Mouse (Mus musculus) C2C12 (cell line): Measurements from ENCODE around the gene Hspb11.

Experiments used
- CEBPB ChIP-seq: IDR thresholded peaks from one replicate; pipeline ENCODE4 v1.6.1; 2011; ENCODE audit warnings: low read depth, mild to moderate bottlenecking, control low read depth, moderate library complexity
- CTCF ChIP-seq: IDR thresholded peaks from one replicate; pipeline ENCODE4 v1.5.1; 2011; ENCODE audit not compliant: control insufficient read depth, insufficient read depth, insufficient read length
- FOSL1 ChIP-seq: IDR thresholded peaks from one replicate; pipeline ENCODE4 v1.8.0; 2011; ENCODE audit warnings: mild to moderate bottlenecking, low read length; ENCODE audit not compliant: poor library complexity, insufficient read depth, severe bottlenecking
- MAX ChIP-seq: IDR thresholded peaks from one replicate; pipeline ENCODE4 v1.6.1; 2011; ENCODE audit warnings: mild to moderate bottlenecking, control low read depth
- MYOD1 ChIP-seq: IDR thresholded peaks from one replicate; pipeline ENCODE4 v1.6.1; 2011; ENCODE audit warnings: low read depth; ENCODE audit not compliant: control insufficient read depth, insufficient read length
- USF1 ChIP-seq: IDR thresholded peaks from one replicate; pipeline ENCODE4 v1.6.1; 2011; ENCODE audit warnings: low read depth, mild to moderate bottlenecking, control low read depth, moderate library complexity

DNA sequence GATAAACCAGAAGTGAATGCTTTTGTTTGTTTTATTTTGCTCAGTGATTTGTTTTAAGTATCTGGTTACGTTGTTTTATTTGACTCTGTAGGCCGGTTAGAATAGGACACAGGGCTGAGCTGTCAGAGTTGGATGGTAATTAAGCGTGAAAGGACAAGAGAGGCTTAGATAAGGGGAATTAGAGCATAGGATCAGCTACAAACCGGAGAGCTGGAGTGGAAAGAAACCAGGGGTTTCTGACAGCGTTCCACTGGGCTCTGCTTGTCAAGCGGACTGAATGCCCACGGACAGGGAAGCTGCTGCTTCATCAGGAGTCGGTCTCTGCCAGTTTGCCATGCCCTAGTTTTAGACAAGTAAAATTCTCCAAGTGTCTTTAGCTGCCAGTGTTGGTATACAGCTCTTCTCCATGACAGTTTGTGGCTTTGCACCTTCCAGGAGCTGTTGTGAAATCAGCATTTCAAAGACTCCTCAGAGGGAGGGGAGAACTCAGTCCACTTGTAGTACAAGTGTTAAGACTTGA lies 24.9 kb downstream of the Hspb11 start:
- TF ChIP-seq MYOD1 (no peak), MAX (no peak), CTCF (no peak), FOSL1 (no peak), USF1 (no peak), CEBPB (no peak)
